Mouse (Mus musculus) C2C12 (cell line): Measurements from ENCODE around the gene Gucy1b2. TPM values are rescaled to one million over a fixed set of nuclear protein-coding genes. Genes with fewer than 3 reads are reported as not detected.

Experiments
- H3K27me3 ChIP-seq: one replicate; pipeline ENCODE4 v1.6.1; 2011; ENCODE audit not compliant: control insufficient read depth, insufficient read depth, insufficient read length
- H3K36me3 ChIP-seq: one replicate; pipeline ENCODE4 v1.6.1; 2011; ENCODE audit not compliant: control insufficient read depth, insufficient read depth
- H3K4me3 ChIP-seq: one replicate; pipeline ENCODE4 v1.5.1; 2011; ENCODE audit warnings: mild to moderate bottlenecking, control low read depth; ENCODE audit not compliant: poor library complexity, insufficient read depth, severe bottlenecking
- H3K79me2 ChIP-seq: one replicate; pipeline ENCODE4 v1.6.1; 2011; ENCODE audit not compliant: control insufficient read depth, insufficient read depth
- H3K79me3 ChIP-seq: one replicate; pipeline ENCODE4 v1.6.1; 2011; ENCODE audit warnings: low read depth, control low read depth
- H3ac ChIP-seq: one replicate; pipeline ENCODE3; 2011; ENCODE audit warnings: low read depth; ENCODE audit not compliant: control insufficient read depth, insufficient read length
- CEBPB ChIP-seq: IDR thresholded peaks from one replicate; pipeline ENCODE4 v1.6.1; 2011; ENCODE audit warnings: low read depth, mild to moderate bottlenecking, control low read depth, moderate library complexity
- CTCF ChIP-seq: IDR thresholded peaks from one replicate; pipeline ENCODE4 v1.5.1; 2011; ENCODE audit not compliant: control insufficient read depth, insufficient read depth, insufficient read length
- FOSL1 ChIP-seq: IDR thresholded peaks from one replicate; pipeline ENCODE4 v1.8.0; 2011; ENCODE audit warnings: mild to moderate bottlenecking, low read length; ENCODE audit not compliant: poor library complexity, insufficient read depth, severe bottlenecking
- MAX ChIP-seq: IDR thresholded peaks from one replicate; pipeline ENCODE4 v1.6.1; 2011; ENCODE audit warnings: mild to moderate bottlenecking, control low read depth
- MYOD1 ChIP-seq: IDR thresholded peaks from one replicate; pipeline ENCODE4 v1.6.1; 2011; ENCODE audit warnings: low read depth; ENCODE audit not compliant: control insufficient read depth, insufficient read length
- MYOG ChIP-seq: IDR thresholded peaks from one replicate; pipeline ENCODE4 v1.6.1; 2011; ENCODE audit not compliant: control insufficient read depth, insufficient read length; ENCODE audit errors: extremely low read depth
- USF1 ChIP-seq: IDR thresholded peaks from one replicate; pipeline ENCODE4 v1.6.1; 2011; ENCODE audit warnings: low read depth, mild to moderate bottlenecking, control low read depth, moderate library complexity
- polyA plus RNA-seq: library from polyadenylated mRNA; unstranded; fragments of >200 nt; fragmentation: generic; extraction: Trizol; gene quantifications from one replicate; pipeline ENCODE4 v1.2.1, GENCODE M21; 2012; ENCODE audit warnings: missing spikeins

Gene Gucy1b2
- polyA plus RNA-seq, 1 experiment, result not detected

- Histone ChIP-seq H3ac (no peak overlapping the region), H3K36me3 (no peaks in the 10 kb centered on the region), H3K79me3 (no peaks in the 10 kb centered on the region), H3K79me2 (no peaks in the 10 kb centered on the region), H3K27me3 (peaks cover 4% of the 10 kb centered on the region), H3K4me3 (no peak overlapping the region)
- TF ChIP-seq FOSL1 (no peak), USF1 (no peak), CTCF (no peak), CEBPB (no peak), MYOG (no peak), MAX (no peak), MYOD1 (no peak)
These were observed 38.6 kb downstream of the Gucy1b2 start for GRCm38 (mm10) chr14:62417501-62417900.

- no peak overlapping the region for H3K4me3 ChIP-seq
- H3K79me3 ChIP-seq, result no peaks in the 10 kb centered on the region
- H3K36me3 ChIP-seq, result no peaks in the 10 kb centered on the region
- H3K27me3 ChIP-seq, result peaks cover 6% of the 10 kb centered on the region
- no peaks in the 10 kb centered on the region for H3K79me2 ChIP-seq
- no peak overlapping the region for H3ac ChIP-seq
- TF ChIP-seq CEBPB (no peak), MAX (no peak), FOSL1 (no peak), CTCF (no peak), MYOD1 (no peak), USF1 (no peak), MYOG (no peak)
These were observed 39.4 kb downstream of the Gucy1b2 start for GRCm38 (mm10) chr14:62416742-62417134.

- TF ChIP-seq MYOD1 (no peak), CTCF (no peak), FOSL1 (no peak), CEBPB (no peak), MAX (no peak), USF1 (no peak), MYOG (no peak)
These were observed 39.9 kb downstream of the Gucy1b2 start for GRCm38 (mm10) chr14:62416007-62416741.

GRCm38 (mm10) chr14:62395346-62395745 lies 60.7 kb downstream of the Gucy1b2 start:
- Histone ChIP-seq H3ac (no peak overlapping the region), H3K4me3 (no peak overlapping the region), H3K36me3 (no peaks in the 10 kb centered on the region), H3K79me3 (no peaks in the 10 kb centered on the region), H3K79me2 (no peaks in the 10 kb centered on the region), H3K27me3 (peaks cover 4% of the 10 kb centered on the region)
- no peak for TF ChIP-seq CEBPB
- no peak for TF ChIP-seq FOSL1
- TF ChIP-seq MYOG, result no peak
- no peak for TF ChIP-seq MAX

More at GRCm38 (mm10) chr14:62416007-62416741, 39.9 kb downstream of the Gucy1b2 start:
- Histone ChIP-seq H3K27me3 (peaks cover 12% of the 10 kb centered on the region), H3K4me3 (no peak overlapping the region), H3K36me3 (no peaks in the 10 kb centered on the region), H3K79me3 (no peaks in the 10 kb centered on the region), H3K79me2 (no peaks in the 10 kb centered on the region), H3ac (no peak overlapping the region)

GRCm38 (mm10) chr14:62392754-62393153 lies 63.3 kb downstream of the Gucy1b2 start:
- Histone ChIP-seq H3K27me3 (peaks cover 4% of the 10 kb centered on the region), H3K4me3 (no peak overlapping the region), H3ac (no peak overlapping the region), H3K79me3 (no peaks in the 10 kb centered on the region), H3K79me2 (no peaks in the 10 kb centered on the region), H3K36me3 (no peaks in the 10 kb centered on the region)
- TF ChIP-seq MYOD1 (no peak), CEBPB (no peak), CTCF (no peak), USF1 (no peak), MAX (no peak), MYOG (no peak), FOSL1 (no peak)
